Mouse (Mus musculus): ENCODE measurements around the gene 3110009E18Rik. TPM values are rescaled to one million over a fixed set of nuclear protein-coding genes. Genes with fewer than 3 reads are reported as not detected.

The 3110009E18Rik gene
- polyA plus RNA-seq, 1 experiment from 2014 or later: 16.3 TPM

- Histone ChIP-seq H3K27ac (peak overlapping the region; percentile 52), H3K4me3 (replicated peaks; ENCODE audit: low read length) (peak overlapping the region; percentile 47), H3K9ac (peak overlapping the region; percentile 72), H3K36me3 (replicated peaks; ENCODE audit: control insufficient read depth, insufficient read depth) (peaks cover 20% of the 10 kb centered on the region), H3K27me3 (ENCODE audit: control insufficient read depth, insufficient read depth, low read length) (no peaks in the 10 kb centered on the region), H3K4me1 (replicated peaks; ENCODE audit: control insufficient read depth, insufficient read depth, low read length) (peaks cover 18% of the 10 kb centered on the region), H3K4me2 (replicated peaks) (peak overlapping the region; percentile 79), H3K9me3 (ENCODE audit: control insufficient read depth, low read length) (no peaks in the 10 kb centered on the region)
- no peak for DNase-seq (ENCODE audit: low spot score)
- ATAC-seq (ENCODE audit: low FRiP score): no peak
- 69% methylated on average over 2 of the region's 2 CpGs for WGBS
Observed at GRCm38 (mm10) chr1:120118854-120119253, 2.1 kb upstream of the 3110009E18Rik start.

DNA sequence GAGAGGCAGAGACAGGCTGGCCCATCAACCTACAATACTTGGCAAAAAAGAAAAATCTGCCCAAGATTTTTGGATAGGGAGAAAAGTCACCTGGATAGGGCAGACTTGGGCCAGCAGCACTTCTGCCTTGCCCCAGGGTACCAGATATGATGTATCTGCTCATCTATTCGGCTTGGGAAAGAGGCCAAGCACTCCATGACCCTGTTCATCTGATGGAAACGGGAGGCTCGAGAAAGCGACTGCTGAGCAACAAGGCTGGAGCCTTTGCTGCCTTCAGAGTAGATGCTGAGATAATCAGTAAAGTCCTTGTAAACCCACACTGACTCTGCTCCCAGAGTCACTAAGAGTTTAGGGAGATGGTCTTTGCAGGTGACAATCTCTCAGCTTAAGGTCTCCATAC lies 1.6 kb upstream of the 3110009E18Rik start:
- peak overlapping the region; percentile 47 for H3K4me3 ChIP-seq (replicated peaks; ENCODE audit: low read length)
- peaks cover 15% of the 10 kb centered on the region; the same call in 1 of the 2 replicates for H3K36me3 ChIP-seq (replicated peaks; ENCODE audit: control insufficient read depth, insufficient read depth)
- H3K27me3 ChIP-seq (ENCODE audit: control insufficient read depth, insufficient read depth, low read length): no peaks in the 10 kb centered on the region
- 83% methylated on average over 4 of the region's 4 CpGs for WGBS
- H3K9ac ChIP-seq: peak overlapping the region; percentile 72
- peak overlapping the region; percentile 81; the same call in 1 of the 2 replicates for H3K27ac ChIP-seq
- H3K4me1 ChIP-seq (replicated peaks; ENCODE audit: control insufficient read depth, insufficient read depth, low read length): peaks cover 18% of the 10 kb centered on the region
- no peaks in the 10 kb centered on the region for H3K9me3 ChIP-seq (ENCODE audit: control insufficient read depth, low read length)
- peak overlapping the region; percentile 79 for H3K4me2 ChIP-seq (replicated peaks)
- ATAC-seq (ENCODE audit: low FRiP score): no peak
- DNase-seq (ENCODE audit: low spot score): no peak

GRCm38 (mm10) chr1:120120141-120120968 lies 632 bp upstream of the 3110009E18Rik start:
- Histone ChIP-seq H3K36me3 (replicated peaks; ENCODE audit: control insufficient read depth, insufficient read depth) (peaks cover 6% of the 10 kb centered on the region; the same call in 1 of the 2 replicates), H3K4me2 (replicated peaks) (peak overlapping the region; percentile 79), H3K9me3 (ENCODE audit: control insufficient read depth, low read length) (no peaks in the 10 kb centered on the region), H3K27ac (peak overlapping the region; percentile 81), H3K4me1 (replicated peaks; ENCODE audit: control insufficient read depth, insufficient read depth, low read length) (peaks cover 18% of the 10 kb centered on the region), H3K4me3 (replicated peaks; ENCODE audit: low read length) (peak overlapping the region; percentile 47), H3K27me3 (ENCODE audit: control insufficient read depth, insufficient read depth, low read length) (no peaks in the 10 kb centered on the region), H3K9ac (peak overlapping the region; percentile 72)
- WGBS: 6% methylated on average over 24 of the region's 24 CpGs
- ATAC-seq (ENCODE audit: low FRiP score) (peak; percentile 16), DNase-seq (ENCODE audit: low spot score) (no peak)

DNA sequence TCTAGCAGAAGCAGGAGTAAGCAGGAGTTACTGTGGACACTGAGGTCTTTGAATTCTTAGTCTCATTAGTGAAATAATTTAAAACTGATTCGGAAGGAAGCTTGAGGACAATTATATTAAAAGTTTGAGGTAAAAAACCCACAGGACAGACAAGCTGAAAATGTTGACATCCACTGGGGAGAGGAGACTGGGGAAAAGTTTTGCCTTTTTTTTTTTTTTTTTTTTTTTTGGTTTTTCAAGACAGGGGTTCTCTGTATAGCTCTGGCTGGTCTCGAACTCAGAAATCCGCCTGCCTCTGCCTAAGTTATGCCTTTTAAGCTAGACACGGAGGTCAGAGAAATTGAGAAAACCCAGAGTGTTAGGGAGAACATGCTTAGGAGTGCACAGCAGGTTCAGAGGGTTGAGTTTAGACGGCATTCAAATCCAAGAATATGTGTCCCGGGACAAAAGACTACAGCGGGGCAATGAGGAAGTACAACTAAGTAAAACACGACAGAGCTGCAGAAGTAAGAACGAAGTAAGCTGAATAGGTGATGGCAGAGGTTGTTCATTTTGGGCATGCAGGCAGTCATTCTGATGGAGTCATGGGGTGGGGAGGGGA lies 1.0 kb downstream of the 3110009E18Rik start:
- WGBS: 92% methylated on average over 9 of the region's 9 CpGs
- Histone ChIP-seq H3K4me2 (replicated peaks) (peak overlapping the region; percentile 79), H3K9ac (peak overlapping the region; percentile 49), H3K9me3 (ENCODE audit: control insufficient read depth, low read length) (no peaks in the 10 kb centered on the region), H3K4me1 (replicated peaks; ENCODE audit: control insufficient read depth, insufficient read depth, low read length) (peaks cover 18% of the 10 kb centered on the region), H3K27ac (peak overlapping the region; percentile 84; the same call in 1 of the 2 replicates), H3K36me3 (replicated peaks; ENCODE audit: control insufficient read depth, insufficient read depth) (no peaks in the 10 kb centered on the region), H3K4me3 (replicated peaks; ENCODE audit: low read length) (peak overlapping the region; percentile 47), H3K27me3 (ENCODE audit: control insufficient read depth, insufficient read depth, low read length) (no peaks in the 10 kb centered on the region)
- ATAC-seq (ENCODE audit: low FRiP score): no peak
- DNase-seq (ENCODE audit: low spot score): no peak

- DNase-seq (ENCODE audit: low spot score) (no peak), ATAC-seq (ENCODE audit: low FRiP score) (no peak)
- no peaks in the 10 kb centered on the region for H3K27me3 ChIP-seq (ENCODE audit: control insufficient read depth, insufficient read depth, low read length)
- no peak overlapping the region for H3K9ac ChIP-seq
- H3K4me3 ChIP-seq (replicated peaks; ENCODE audit: low read length): no peak overlapping the region
- no peak overlapping the region for H3K27ac ChIP-seq
- H3K4me2 ChIP-seq (replicated peaks): no peak overlapping the region
- no peaks in the 10 kb centered on the region for H3K9me3 ChIP-seq (ENCODE audit: control insufficient read depth, low read length)
- no peaks in the 10 kb centered on the region for H3K36me3 ChIP-seq (replicated peaks; ENCODE audit: control insufficient read depth, insufficient read depth)
- WGBS: 93% methylated on average over 8 of the region's 8 CpGs
- H3K4me1 ChIP-seq (replicated peaks; ENCODE audit: control insufficient read depth, insufficient read depth, low read length): peaks cover 18% of the 10 kb centered on the region
Observed at GRCm38 (mm10) chr1:120122634-120123383, 1.8 kb downstream of the 3110009E18Rik start.

- Histone ChIP-seq H3K9me3 (ENCODE audit: control insufficient read depth, low read length) (no peaks in the 10 kb centered on the region), H3K4me3 (replicated peaks; ENCODE audit: low read length) (no peak overlapping the region), H3K4me2 (replicated peaks) (no peak overlapping the region), H3K4me1 (replicated peaks; ENCODE audit: control insufficient read depth, insufficient read depth, low read length) (peaks cover 9% of the 10 kb centered on the region), H3K9ac (no peak overlapping the region), H3K27ac (no peak overlapping the region), H3K36me3 (replicated peaks; ENCODE audit: control insufficient read depth, insufficient read depth) (no peaks in the 10 kb centered on the region), H3K27me3 (ENCODE audit: control insufficient read depth, insufficient read depth, low read length) (no peaks in the 10 kb centered on the region)
- DNase-seq (ENCODE audit: low spot score): no peak
- WGBS: 83% methylated on average over 4 of the region's 4 CpGs
- no peak for ATAC-seq (ENCODE audit: low FRiP score)
Observed at GRCm38 (mm10) chr1:120124839-120125238, 3.9 kb downstream of the 3110009E18Rik start.

GRCm38 (mm10) chr1:120125471-120125870 lies 4.5 kb downstream of the 3110009E18Rik start:
- H3K4me3 ChIP-seq (replicated peaks; ENCODE audit: low read length): no peak overlapping the region
- DNase-seq (ENCODE audit: low spot score): no peak
- no peak overlapping the region for H3K27ac ChIP-seq
- 76% methylated on average over 6 of the region's 6 CpGs for WGBS
- no peaks in the 10 kb centered on the region for H3K36me3 ChIP-seq (replicated peaks; ENCODE audit: control insufficient read depth, insufficient read depth)
- no peak overlapping the region for H3K4me2 ChIP-seq (replicated peaks)
- no peak overlapping the region for H3K9ac ChIP-seq
- no peaks in the 10 kb centered on the region for H3K27me3 ChIP-seq (ENCODE audit: control insufficient read depth, insufficient read depth, low read length)
- peaks cover 4% of the 10 kb centered on the region; the same call in 1 of the 2 replicates for H3K4me1 ChIP-seq (replicated peaks; ENCODE audit: control insufficient read depth, insufficient read depth, low read length)
- H3K9me3 ChIP-seq (ENCODE audit: control insufficient read depth, low read length): no peaks in the 10 kb centered on the region
- no peak for ATAC-seq (ENCODE audit: low FRiP score)

DNA sequence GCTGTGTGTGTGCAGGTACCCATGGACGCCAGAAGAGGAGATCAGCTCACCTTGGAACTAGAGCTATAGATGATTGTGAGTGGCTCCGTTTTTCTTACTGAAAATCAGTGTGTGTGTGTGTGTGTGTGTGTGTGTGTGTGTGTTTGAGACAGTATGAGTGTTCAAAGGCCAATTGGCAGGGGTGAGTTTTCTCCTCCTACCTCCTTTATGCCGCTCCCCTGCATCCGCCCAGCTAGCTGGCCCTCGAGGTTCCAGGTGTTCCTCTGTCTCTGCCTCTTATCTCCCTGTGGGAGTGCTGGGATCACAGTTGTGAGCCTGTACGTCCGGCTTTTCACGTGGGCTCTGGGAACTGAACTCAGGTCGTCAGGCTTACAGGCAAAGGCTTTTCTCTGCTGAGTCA lies 5.3 kb downstream of the 3110009E18Rik start:
- Histone ChIP-seq H3K4me3 (replicated peaks; ENCODE audit: low read length) (no peak overlapping the region), H3K27me3 (ENCODE audit: control insufficient read depth, insufficient read depth, low read length) (no peaks in the 10 kb centered on the region), H3K27ac (no peak overlapping the region), H3K4me2 (replicated peaks) (no peak overlapping the region), H3K9me3 (ENCODE audit: control insufficient read depth, low read length) (no peaks in the 10 kb centered on the region), H3K4me1 (replicated peaks; ENCODE audit: control insufficient read depth, insufficient read depth, low read length) (peaks cover 4% of the 10 kb centered on the region; the same call in 1 of the 2 replicates), H3K36me3 (replicated peaks; ENCODE audit: control insufficient read depth, insufficient read depth) (no peaks in the 10 kb centered on the region), H3K9ac (no peak overlapping the region)
- ATAC-seq (ENCODE audit: low FRiP score) (no peak), DNase-seq (ENCODE audit: low spot score) (no peak)
- WGBS: 76% methylated on average over 9 of the region's 9 CpGs

GRCm38 (mm10) chr1:120132376-120132775 lies 11.4 kb downstream of the 3110009E18Rik start:
- DNase-seq (ENCODE audit: low spot score) (no peak), ATAC-seq (ENCODE audit: low FRiP score) (no peak)
- Histone ChIP-seq H3K36me3 (replicated peaks; ENCODE audit: control insufficient read depth, insufficient read depth) (no peaks in the 10 kb centered on the region), H3K4me1 (replicated peaks; ENCODE audit: control insufficient read depth, insufficient read depth, low read length) (no peaks in the 10 kb centered on the region), H3K27ac (no peak overlapping the region), H3K9ac (no peak overlapping the region), H3K27me3 (ENCODE audit: control insufficient read depth, insufficient read depth, low read length) (no peaks in the 10 kb centered on the region), H3K9me3 (ENCODE audit: control insufficient read depth, low read length) (no peaks in the 10 kb centered on the region), H3K4me2 (replicated peaks) (no peak overlapping the region), H3K4me3 (replicated peaks; ENCODE audit: low read length) (no peak overlapping the region)
- 97% methylated on average over 1 of the region's 1 CpGs for WGBS

Measured in hindbrain, embryonic 14.5 days (tissue).